Mouse (Mus musculus) right cerebral cortex, postnatal 36 days (tissue): ENCODE measurements at regions not wholly inside any gene's neighbourhood (a gene's known extent, or its start where the extent isn't known, plus 50 kb on each side); places are given as distances from the start of the nearest gene placed in this dataset.

Experiments
- DNase-seq, 2 experiments: peaks; one replicate each; pipeline ENCODE4 v3.0.0; 2022; ENCODE audit warnings: low spot score in 2 of 2, mixed read lengths in 1 of 2

DNA sequence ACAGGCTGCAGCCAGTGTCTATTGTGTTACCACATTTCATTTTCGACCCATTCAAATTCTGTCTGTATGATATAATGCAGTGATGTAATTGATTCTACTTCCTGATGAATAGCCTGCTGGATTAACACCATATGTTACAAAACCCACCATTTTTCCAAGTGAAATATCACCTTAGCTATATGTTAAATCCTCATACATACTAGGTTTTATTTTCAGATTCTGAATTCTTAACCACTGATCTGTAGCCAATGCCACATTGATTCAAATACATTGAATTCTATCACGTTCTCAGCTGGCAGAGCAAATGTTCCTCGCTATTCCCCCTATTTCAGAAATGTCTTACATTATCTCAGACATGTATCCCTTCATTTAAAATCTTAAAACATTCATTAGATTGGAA, 60.4 kb upstream of the Prdx6b start:
- DNase-seq: no peak

DNA sequence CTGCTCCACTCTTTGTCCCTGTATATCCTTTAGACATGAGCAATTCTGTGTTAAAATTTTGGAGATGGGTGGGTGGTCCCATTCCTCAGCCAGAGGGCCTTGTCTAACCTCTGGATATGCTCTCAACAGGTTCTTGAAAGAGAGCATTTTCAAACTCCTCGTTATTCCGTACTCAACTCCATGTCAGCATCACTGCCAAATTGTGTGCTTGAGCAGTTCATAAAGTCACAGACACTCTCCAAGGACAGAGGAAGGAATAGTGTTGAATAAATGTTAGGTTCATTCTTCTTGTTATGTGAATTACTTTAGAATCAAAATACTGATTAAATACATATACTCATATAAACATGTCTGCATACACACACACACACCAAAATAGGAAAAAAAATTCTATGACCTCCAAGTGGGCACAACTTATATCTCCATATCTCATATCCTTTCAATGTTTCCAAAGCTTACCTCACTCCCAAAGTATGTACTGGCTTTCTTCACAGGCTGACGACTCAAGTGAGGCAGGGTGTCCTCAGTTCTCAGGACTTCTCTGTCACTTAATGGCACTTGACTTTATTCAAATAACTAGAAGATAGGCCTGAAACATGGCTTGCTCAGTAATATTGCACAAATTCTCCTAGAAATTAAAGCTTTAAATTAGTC, 75.9 kb upstream of the Pde1a start:
- no peak for DNase-seq

DNA sequence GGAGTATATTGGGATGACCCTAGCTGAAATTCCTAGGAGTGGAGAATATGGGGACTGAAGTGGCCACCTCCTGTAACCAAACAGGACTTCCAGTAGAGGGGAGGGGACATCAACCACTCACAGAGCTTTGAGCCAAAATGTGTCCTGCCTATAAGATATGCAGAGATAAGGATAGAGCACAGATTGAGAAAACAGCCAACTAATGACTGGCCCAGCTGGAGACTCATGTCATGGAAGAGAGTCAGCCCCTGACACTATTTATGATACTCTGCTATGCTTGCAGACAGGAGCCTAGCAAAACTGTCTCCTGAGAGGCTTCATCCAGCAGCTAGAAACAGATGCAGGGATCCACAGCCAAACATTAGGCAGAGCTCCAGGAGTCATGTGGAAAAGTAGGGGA, 74.2 kb upstream of the Pde1a start:
- DNase-seq: no peak

- DNase-seq: no peak
These were observed 66.7 kb upstream of the Pde1a start for GRCm38 (mm10) chr2:80195896-80196410.

DNA sequence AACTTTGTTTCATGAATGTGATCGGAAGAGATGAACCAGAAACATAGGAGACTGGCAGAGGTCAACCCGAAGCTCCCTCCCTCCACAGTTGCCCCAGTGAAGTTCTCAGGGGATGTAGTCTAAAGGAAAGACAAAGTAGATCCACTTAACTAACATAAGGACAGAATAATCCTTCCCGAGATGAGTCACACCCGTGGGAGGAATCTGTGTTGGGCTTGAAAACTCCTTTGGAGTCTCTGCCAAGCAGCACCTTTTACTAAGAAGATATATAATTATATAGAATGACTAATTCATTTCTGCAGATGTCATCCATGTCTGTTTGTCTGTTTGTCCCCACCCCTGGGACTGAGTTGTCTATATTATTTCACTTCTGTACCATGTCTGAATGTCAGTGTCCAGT, 59.1 kb upstream of the Pde1a start:
- peak; percentile 64 to 78 for DNase-seq

- no peak for DNase-seq
These were observed 57.6 kb upstream of the Pde1a start for GRCm38 (mm10) chr2:80186867-80187266.
